Mouse (Mus musculus): ENCODE data around the gene Lgr6.
"Not testable (repeated sequence)": the region's sequence is repeated elsewhere in the genome, so short reads cannot be mapped to it uniquely, and the experiment has no call there.

Gene Lgr6

DNA sequence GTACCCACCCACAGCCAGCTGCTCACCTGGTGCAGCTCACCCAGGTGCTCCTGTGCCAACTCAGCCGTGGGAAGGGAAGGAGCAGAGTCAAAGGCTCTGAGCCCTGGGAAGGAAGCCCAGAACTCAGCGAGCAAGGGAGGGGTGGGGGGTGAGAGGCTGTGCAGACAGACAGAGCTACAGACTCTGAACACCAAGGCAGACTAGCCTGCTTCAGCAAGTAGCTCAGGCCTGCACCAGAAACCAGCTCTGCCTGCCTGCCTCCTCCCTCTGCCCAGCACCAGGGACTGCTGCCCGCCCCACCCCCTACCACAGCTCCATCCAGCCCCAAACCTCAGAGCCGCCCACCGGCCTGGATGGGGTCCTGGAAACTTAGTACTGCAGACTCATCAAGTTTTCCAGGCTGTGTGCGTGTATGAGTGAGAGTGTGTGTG is 22.9 kb upstream of the Lgr6 start:
- DNase-seq = no peak

DNA sequence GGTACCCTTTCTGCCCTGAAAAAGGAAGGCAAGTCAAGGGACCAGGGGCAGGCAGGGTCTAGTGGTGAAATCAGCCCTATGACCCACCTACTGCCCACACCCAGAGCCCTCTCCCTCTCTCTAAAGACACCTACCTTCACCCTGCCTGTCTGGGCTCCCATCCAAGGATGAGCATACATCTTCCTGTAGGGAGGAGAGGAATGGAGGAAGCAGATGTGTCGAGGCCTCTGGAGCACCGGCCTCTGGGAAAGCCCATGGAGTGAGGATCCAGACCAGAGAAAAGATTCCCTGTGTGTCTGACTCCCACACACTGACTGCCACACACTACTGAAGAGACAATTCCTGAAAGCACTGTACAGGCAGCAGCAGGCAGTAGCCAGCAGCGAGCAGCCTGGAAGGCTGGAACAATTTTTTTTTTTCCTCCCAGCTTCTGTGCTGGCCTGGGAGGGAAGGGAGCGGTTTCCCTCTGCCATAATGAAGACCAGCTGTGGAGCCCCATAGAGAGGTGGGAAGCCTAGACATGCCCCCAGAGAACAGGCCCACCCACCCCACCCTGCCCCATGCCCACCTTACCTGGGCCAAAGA is 21.5 kb upstream of the Lgr6 start:
- no peak for DNase-seq

- DNase-seq = no peak
Measured at GRCm38 (mm10) chr1:135125990-135126389, 20.9 kb upstream of the Lgr6 start.

DNA sequence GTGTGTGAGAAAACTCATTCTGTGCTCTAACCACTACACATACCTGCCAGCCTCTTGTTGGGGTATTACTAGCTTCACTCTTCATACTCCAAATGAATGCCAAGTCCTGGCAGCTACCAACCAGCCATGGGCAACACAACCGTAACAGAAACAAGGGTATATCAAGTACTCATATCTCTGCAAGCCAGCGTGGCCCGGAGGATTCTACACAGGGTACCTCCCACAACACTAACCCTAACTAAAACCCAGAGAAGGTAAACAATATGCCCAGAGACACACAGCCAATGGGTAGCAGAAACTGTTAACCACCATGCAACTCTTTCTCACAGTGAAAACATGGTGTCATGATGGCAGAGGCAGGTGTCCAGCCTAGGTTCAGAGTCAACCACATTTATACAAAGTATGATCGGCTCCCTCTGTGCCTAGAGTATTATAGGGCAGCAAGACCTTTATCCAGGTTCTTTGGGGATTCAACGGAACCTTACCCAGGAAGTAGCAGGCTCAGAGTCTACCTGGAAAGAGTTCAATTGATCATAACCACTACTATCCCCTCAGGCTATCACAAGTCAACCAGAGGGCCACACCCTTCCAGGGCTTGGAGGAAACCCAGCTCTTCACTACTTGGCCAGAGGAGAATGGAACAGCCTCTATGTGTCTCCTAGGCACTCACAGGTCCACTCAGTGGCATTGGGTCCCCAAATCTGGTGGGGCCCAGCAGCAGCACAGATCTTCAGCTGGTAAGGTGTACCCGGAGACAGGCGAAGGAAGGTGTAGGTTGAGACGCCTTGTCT is 19.7 kb upstream of the Lgr6 start:
- DNase-seq = no peak

DNA sequence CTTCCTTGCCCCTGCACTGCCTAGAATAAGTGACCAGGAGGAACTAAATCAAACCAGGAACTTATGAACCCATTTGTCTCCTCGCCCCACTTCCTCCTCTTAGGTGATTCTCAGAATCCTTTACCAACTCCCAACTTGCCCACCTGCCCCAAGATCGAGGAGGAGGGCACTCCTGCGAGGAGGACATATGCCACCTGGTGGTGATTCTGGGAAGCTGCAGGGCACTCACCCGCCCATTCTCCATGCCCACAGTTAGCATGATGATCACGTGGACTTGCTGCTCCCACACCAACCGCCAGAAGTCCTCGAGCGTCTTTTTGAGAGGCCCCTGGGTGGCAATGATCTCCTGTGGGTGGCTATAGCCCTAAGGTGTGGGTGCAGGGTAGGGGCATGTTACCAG is 7.6 kb upstream of the Lgr6 start:
- peak; percentile 28 to 32 for DNase-seq

DNA sequence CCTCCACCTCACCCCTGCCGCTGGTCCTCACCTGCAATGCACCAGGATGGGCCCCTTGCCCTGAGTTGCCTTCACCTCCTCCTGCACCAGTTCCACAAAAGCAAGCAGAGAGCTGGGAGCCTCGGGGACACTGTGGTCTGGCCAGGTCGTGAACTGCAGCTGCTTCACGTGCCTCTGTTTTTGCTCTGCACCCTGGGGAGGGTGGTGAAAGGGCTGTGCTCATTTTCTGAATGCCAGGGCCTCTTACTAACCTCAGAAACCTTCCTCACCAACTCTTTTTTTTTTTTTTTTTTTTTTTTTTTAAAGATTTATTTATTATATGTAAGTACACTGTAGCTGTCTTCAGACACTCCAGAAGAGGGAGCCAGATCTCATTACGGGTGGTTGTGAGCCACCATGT is 6.2 kb upstream of the Lgr6 start:
- DNase-seq = not testable (repeated sequence)

DNA sequence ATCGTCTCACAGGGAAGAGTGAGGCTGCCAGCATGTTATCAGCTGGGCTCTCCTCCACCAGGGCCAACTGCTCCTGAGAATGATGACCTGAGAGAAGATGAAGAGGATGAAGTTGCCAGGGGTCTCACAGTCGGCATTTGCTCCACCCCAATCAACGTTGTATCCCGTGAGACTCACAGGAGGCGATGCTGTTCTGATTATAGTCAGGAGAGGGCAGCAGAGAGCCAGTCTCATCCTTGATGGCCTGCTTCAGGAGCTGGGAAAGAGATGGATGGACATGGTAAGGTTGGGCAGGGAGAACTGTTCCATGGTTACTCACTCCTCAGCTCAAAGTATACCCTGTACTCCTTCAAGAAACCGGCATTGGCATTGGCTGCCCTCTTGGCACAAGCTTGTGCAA is 5.0 kb upstream of the Lgr6 start:
- peak; percentile 51 to 53 for DNase-seq

DNA sequence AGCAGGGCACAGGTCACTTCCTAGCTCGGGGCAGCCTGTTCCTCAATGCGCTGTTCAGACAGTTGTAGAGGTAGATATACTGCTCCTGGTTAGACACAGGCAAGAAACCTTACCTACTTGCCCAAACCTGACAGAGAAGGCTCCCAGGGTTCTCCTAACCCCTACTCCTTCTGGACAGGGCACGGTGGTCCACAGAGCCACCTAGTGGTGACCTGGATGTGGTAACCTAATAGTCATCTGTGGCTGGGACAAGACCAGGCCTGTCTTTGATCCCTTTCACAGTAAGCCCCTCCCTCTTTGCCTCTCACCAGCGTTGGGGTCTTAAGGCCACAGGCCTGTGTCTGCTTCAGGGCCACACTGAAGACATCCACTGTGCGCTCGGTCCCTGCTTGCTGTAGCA is 3.5 kb upstream of the Lgr6 start:
- DNase-seq = peak in 1 of 2 experiments; percentile 26

GRCm38 (mm10) chr1:135105951-135106350 is 875 bp upstream of the Lgr6 start:
- DNase-seq = peak; percentile 42 to 63

DNA sequence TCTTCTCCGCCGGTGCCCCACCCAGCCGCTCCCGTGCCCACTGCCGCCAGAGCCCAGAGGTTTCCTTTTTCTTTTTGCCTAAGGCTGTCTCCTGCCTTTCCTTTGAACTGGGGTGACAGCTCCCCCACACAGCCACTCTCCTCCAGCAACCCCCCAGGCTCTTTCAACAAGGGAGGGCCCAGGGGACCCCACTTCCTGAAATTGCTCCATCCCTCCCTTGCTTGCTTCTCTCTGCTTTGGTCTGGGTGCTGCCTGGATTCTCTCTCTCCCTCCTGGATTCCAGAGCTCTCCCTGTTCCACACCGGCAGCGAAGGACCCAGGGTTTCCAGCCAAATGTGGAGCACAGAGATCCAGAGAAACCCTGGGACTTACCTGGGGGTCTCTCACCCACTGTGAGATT is 4.7 kb downstream of the Lgr6 start:
- DNase-seq = no peak

- DNase-seq = no peak
Measured at GRCm38 (mm10) chr1:135098441-135098840, 6.6 kb downstream of the Lgr6 start.

- no peak for DNase-seq
Measured at GRCm38 (mm10) chr1:135097441-135097840, 7.6 kb downstream of the Lgr6 start.

GRCm38 (mm10) chr1:135096312-135096711 is 8.8 kb downstream of the Lgr6 start:
- DNase-seq = no peak

DNA sequence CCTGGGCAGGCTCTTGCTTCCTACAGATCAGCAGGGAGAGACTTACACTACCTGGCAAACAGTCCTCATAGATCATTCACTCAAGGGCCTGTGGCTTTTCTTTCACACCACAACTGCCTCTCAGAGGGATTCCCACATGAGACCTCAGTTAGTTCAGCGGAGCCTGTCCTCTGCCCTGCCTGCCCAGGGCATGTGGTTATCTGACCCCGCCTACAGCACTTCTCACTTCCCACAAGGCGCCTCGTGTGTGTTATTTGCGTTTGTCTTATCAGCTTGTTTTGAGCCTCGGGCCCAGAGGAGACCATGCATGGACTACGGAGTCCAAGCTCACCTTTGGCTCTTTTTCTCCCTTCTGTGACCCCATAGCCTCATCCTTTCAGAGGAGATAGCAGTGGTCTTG is 9.9 kb downstream of the Lgr6 start:
- no peak for DNase-seq

- no peak for DNase-seq
Measured at GRCm38 (mm10) chr1:135094723-135095122, 10.4 kb downstream of the Lgr6 start.

- no peak for DNase-seq
Measured at GRCm38 (mm10) chr1:135090914-135091313, 14.2 kb downstream of the Lgr6 start.

- no peak for DNase-seq
Measured at GRCm38 (mm10) chr1:135089626-135090025, 15.4 kb downstream of the Lgr6 start.

- no peak for DNase-seq
Measured at GRCm38 (mm10) chr1:135087414-135087813, 17.7 kb downstream of the Lgr6 start.

- DNase-seq = no peak
Measured at GRCm38 (mm10) chr1:135086015-135086414, 19.1 kb downstream of the Lgr6 start.

DNA sequence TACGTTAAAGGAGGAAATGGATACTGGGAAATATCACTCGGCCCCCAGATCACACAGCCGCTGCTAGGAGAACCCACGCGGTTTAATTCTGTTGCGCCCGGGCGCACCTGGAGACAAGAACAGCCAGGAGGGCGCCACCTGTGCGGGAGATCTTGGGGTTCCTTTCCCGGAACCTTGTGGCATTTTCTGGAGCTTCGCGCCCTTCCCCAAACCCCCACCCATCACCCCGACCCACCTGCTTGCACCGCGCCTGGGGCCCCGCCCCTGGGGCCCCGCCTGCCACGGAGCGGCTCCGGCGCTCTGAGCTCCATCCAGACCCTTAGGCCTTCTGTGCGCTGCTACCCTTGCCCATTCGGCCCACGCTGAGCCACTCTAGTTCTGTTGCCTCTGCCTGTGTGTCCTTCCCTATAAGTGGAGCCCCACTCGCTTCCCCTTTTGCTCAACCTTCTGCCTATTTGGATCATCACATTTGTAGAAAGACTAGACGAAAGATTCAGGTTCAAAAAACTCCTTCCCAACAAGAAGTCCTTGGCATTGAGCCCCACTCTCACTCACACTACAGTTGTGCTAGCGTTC is 19.7 kb downstream of the Lgr6 start:
- DNase-seq = no peak

DNA sequence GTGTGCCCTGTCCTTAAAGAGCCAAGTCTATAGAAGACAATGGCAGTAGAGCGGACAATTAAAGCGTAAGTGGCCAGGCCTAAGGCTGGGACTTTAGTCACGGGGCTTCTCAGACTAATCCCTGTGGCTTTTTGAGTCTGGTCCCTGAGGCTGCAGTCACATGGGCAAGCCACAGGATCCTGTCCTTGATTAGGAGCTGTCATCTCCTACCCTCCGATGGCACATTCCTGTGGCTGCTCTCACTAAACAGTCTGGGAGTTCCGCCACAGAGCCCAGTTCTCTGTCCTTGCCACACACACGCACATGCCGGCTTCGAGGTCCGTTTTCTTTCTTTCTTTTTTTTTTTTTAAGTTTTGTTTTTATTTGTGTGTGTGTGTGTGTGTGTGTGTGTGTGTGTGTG is 21.6 kb downstream of the Lgr6 start:
- DNase-seq = no peak

- no peak for DNase-seq
Measured at GRCm38 (mm10) chr1:135082267-135082666, 22.8 kb downstream of the Lgr6 start.

DNA sequence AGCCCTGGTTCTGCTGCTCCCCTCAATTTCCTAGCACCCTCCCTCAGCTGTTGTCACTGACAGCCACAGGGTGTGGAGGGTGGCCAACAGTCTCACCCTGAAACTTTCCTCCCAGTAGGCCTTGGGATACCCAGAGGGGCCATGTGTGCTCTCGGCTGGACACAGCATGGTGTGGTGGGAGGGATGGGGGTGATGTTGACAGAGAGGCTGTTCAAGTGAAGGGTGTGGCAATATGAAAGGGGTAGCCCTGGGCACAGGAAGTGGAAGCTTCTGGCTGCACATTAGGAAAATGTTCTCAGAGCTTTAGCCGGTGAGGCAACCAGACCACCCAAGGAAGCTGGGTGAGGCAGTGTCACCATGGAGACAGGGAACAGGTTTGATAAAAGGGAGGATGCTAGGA is 26.1 kb downstream of the Lgr6 start:
- no peak for DNase-seq

DNA sequence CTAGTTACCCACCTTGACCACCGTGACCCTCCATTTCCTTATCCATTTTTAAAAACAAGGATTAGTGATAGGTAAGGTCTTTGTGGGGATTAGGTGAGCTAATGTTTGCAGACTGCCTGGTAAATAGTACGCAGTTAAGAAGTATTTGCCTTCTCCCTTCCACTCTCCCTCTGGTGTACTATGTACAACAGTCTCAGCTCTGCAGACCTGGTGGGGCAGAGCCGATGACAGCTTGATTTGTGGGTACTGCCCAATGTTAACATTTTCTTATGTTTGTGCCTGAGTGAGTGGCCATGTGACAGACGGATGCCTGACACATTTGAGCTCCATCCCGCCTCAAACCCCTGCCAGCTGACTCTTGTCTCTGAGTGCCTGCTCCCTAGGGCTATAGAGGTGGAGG is 28.6 kb downstream of the Lgr6 start:
- DNase-seq = peak in 1 of 2 experiments; percentile 11
